In the genomic region with DNA sequence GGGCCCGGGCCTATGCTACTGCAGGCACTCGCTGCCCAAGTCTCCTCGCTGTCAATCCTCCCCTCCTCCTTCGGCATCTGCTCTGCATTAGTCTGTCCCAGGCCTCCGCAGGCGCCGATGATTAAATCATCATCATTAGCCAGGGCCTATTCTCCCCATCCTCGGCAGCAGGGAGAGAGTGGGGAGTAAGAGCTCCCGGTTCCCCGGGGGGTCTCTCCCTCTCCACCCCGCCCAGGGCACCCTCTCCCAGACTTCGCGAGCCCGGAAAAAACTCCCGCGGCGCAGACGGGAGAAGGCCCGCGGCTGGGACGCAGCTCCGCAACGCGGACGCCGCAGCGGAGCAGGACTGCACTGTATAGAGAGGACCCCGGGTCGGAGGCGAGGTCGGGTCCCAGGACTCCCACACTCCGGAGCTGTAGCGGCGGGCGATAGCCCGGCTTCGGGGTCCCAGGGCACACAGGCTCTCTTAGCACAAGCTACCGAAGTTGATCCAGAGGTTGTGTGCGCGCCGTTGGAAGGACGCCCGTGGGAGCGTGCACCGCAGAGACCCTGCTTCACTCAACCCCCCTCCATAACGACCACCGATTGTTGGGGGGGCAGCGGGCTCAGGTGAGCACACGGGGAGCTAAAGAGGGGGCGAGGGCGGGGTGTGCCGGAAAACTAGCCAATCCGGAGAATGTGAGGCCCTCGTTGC, we compare ENCODE assay signal across 8 mouse cellular contexts. TPM values are rescaled to one million over a fixed set of nuclear protein-coding genes. Genes with fewer than 3 reads are reported as not detected.
DNase-seq lines count a peak whose midpoint lies in the region; ATAC-seq and TF ChIP-seq lines count a peak whose summit lies in the region.

Gene Pcgf1 (plus strand): TSS at position 240 of the 694 bp plus-strand sequence.

- peak; percentile 87 for ATAC-seq in cerebellum, adult (ENCODE audit: insufficient number of reproducible peaks, low FRiP score, low TSS enrichment)
- ATAC-seq in intestine, postnatal 0 days = peak; percentile 28
- ATAC-seq in liver, embryonic 13.5 days (ENCODE audit: low read depth) = peak; percentile 49
- ATAC-seq in neural tube, embryonic 14.5 days (ENCODE audit: low read depth) = peak; percentile 78

- no peaks in the 10 kb centered on the region; the same call in 1 of the 2 replicates for H3K27me3 ChIP-seq in thymus, adult 2 months (ENCODE audit: control insufficient read depth, insufficient read depth, low read length)
- H3K27me3 ChIP-seq in intestine, postnatal 0 days (replicated peaks; ENCODE audit: control insufficient read depth, insufficient read depth, low read length) = peaks cover 38% of the 10 kb centered on the region
- peaks cover 57% of the 10 kb centered on the region for H3K27me3 ChIP-seq in liver, embryonic 13.5 days
- H3K27me3 ChIP-seq in neural tube, embryonic 14.5 days (ENCODE audit: control insufficient read depth, insufficient read depth, low read length) = peaks cover 16% of the 10 kb centered on the region

- no peaks in the 10 kb centered on the region for H3K36me3 ChIP-seq in thymus, adult 2 months (ENCODE audit: control insufficient read depth, insufficient read depth, low read length)
- peaks cover 21% of the 10 kb centered on the region; the same call in 1 of the 2 replicates for H3K36me3 ChIP-seq in intestine, postnatal 0 days (ENCODE audit: control insufficient read depth, insufficient read depth)
- H3K36me3 ChIP-seq in liver, embryonic 13.5 days = peaks cover 19% of the 10 kb centered on the region
- H3K36me3 ChIP-seq in neural tube, embryonic 14.5 days (ENCODE audit: control insufficient read depth, insufficient read depth, low read length) = peaks cover 10% of the 10 kb centered on the region; the same call in 1 of the 2 replicates

- no peak for DNase-seq in cerebellum, postnatal 4 days (ENCODE audit: low spot score in 2 of 2)
- DNase-seq in thymus, adult 2 months = no peak
- DNase-seq in thymus, adult 18-20 months = no peak
- DNase-seq in fibroblast of lung, adult 2 months (ENCODE audit: low read depth) = peak; percentile 15
- DNase-seq in liver, embryonic 13.5 days = no peak

- TF ChIP-seq CTCF in thymus, adult 2 months (IDR thresholded peaks at IDR 0.05; ENCODE audit: borderline replicate concordance, control insufficient read depth, extremely low read depth, insufficient read depth, low read length, poor library complexity) = no peak
- no peak for TF ChIP-seq CTCF in intestine, postnatal 0 days (IDR thresholded peaks at IDR 0.05; ENCODE audit: low read depth)

- WGBS in thymus, adult 2 months = 1% methylated on average over 54 of the region's 54 CpGs
- under 1% methylated on average over 54 of the region's 54 CpGs for WGBS in intestine, postnatal 0 days
- under 1% methylated on average over 54 of the region's 54 CpGs for WGBS in liver, embryonic 13.5 days (ENCODE audit: insufficient replicate concordance)
- under 1% methylated on average over 54 of the region's 54 CpGs for WGBS in neural tube, embryonic 14.5 days

- peak within 1 kb of the TSS; percentile 54 for H3K4me3 ChIP-seq in thymus, adult 2 months (ENCODE audit: control insufficient read depth, insufficient read depth, low read length)
- H3K4me3 ChIP-seq in intestine, postnatal 0 days (ENCODE audit: low read depth, low read length) = peak within 1 kb of the TSS; percentile 61
- peak within 1 kb of the TSS; percentile 86 for H3K4me3 ChIP-seq in liver, embryonic 13.5 days (replicated peaks)
- H3K4me3 ChIP-seq in neural tube, embryonic 14.5 days (ENCODE audit: low read depth, low read length) = peak within 1 kb of the TSS; percentile 76

- peak within 1 kb of the TSS; percentile 98 for H3K4me2 ChIP-seq in intestine, postnatal 0 days (replicated peaks; ENCODE audit: low read depth)
- H3K4me2 ChIP-seq in liver, embryonic 13.5 days = peak within 1 kb of the TSS; percentile 98
- peak within 1 kb of the TSS; percentile 96 for H3K4me2 ChIP-seq in neural tube, embryonic 14.5 days (ENCODE audit: low read depth, low read length)

- 0 out of 2 replicates have a peak within 1 kb of the TSS, but pooled peaks have one; percentile 2 for H3K27ac ChIP-seq in thymus, adult 2 months (ENCODE audit: control insufficient read depth, insufficient read depth, low read length)
- H3K27ac ChIP-seq in intestine, postnatal 0 days (ENCODE audit: low read depth, low read length) = peak within 1 kb of the TSS; percentile 74; the same call in 1 of the 2 replicates
- peak within 1 kb of the TSS; percentile 85 for H3K27ac ChIP-seq in liver, embryonic 13.5 days
- peak within 1 kb of the TSS; percentile 86 for H3K27ac ChIP-seq in neural tube, embryonic 14.5 days (ENCODE audit: low read depth, low read length)

- no peaks in the 10 kb centered on the region for H3K9me3 ChIP-seq in intestine, postnatal 0 days (ENCODE audit: control insufficient read depth)
- H3K9me3 ChIP-seq in liver, embryonic 13.5 days (replicated peaks) = no peaks in the 10 kb centered on the region
- H3K9me3 ChIP-seq in neural tube, embryonic 14.5 days (ENCODE audit: control insufficient read depth, low read length) = no peaks in the 10 kb centered on the region

- peak within 1 kb of the TSS; percentile 47 for H3K9ac ChIP-seq in intestine, postnatal 0 days (ENCODE audit: low read depth, low read length)
- H3K9ac ChIP-seq in liver, embryonic 13.5 days = peak within 1 kb of the TSS; percentile 87
- peak within 1 kb of the TSS; percentile 86 for H3K9ac ChIP-seq in neural tube, embryonic 14.5 days (replicated peaks; ENCODE audit: low read depth, low read length)

- TF ChIP-seq POLR2A in thymus, adult 2 months (IDR thresholded peaks at IDR 0.05; ENCODE audit: control insufficient read depth, extremely low read depth, insufficient read depth, low read length, poor library complexity) = no peak

- peaks cover 11% of the 10 kb centered on the region for H3K4me1 ChIP-seq in thymus, adult 2 months (replicated peaks; ENCODE audit: control insufficient read depth, insufficient read depth, low read length)
- H3K4me1 ChIP-seq in intestine, postnatal 0 days (replicated peaks; ENCODE audit: control insufficient read depth, insufficient read depth, low read length) = 0 out of 2 replicates have a peak, but pooled peaks cover 3% of the 10 kb centered on the region
- H3K4me1 ChIP-seq in liver, embryonic 13.5 days (replicated peaks) = peaks cover 27% of the 10 kb centered on the region
- H3K4me1 ChIP-seq in neural tube, embryonic 14.5 days (ENCODE audit: control insufficient read depth, insufficient read depth, low read length) = peaks cover 14% of the 10 kb centered on the region

RNA-seq across cellular contexts. Expression of gene Pcgf1, which starts in this region (rescaled TPM):
- polyA plus RNA-seq in thymus, adult 2 months (2012; rRNA removed) = 24.4 and 25.5 TPM in 2 replicates
- polyA plus RNA-seq in intestine, postnatal 0 days (2015; fragmentation: Nextera tagmentation; extraction: Ambion mirVana) = 13.6 and 14.4 TPM in 2 replicates
- 19.3 and 21.2 TPM in 2 replicates for polyA plus RNA-seq in liver, embryonic 13.5 days (2015; fragmentation: Nextera tagmentation; extraction: Ambion mirVana)
- 44.9 and 46.6 TPM in 2 replicates for polyA plus RNA-seq in neural tube, embryonic 14.5 days (2014; fragmentation: Nextera tagmentation; extraction: Ambion mirVana)

Comparison
In these comparisons a context has a peak if more than half of its experiments do, and no peak if none do; other contexts are left out.
1. ATAC-seq: peak in every context shown above with its lines; median percentile 87 in cerebellum, adult; 78 in neural tube, embryonic 14.5 days; 49 in liver, embryonic 13.5 days; 28 in intestine, postnatal 0 days.
2. H3K27ac ChIP-seq: peak in every context shown above with its lines; median percentile 86 in neural tube, embryonic 14.5 days; 85 in liver, embryonic 13.5 days; 74 in intestine, postnatal 0 days; 2 in thymus, adult 2 months.